Mouse (Mus musculus) brain, adult 2 months (tissue): Measurements from ENCODE around the gene Gm10945.

Experiments used
- DNase-seq: peaks from one replicate; pipeline ENCODE4 v3.0.0; 2011; ENCODE audit warnings: low read depth, low spot score

Gene Gm10945

GRCm38 (mm10) chr10:6761287-6761811 is at the start of gene Gm10945:
Gm10945 (minus strand) TSS chr10:6761761.
- DNase-seq = no peak

- DNase-seq = peak; percentile 21
These were observed 28.7 kb upstream of the Gm10945 start for GRCm38 (mm10) chr10:6790226-6790625.

- peak; percentile 60 for DNase-seq
These were observed 27.1 kb upstream of the Gm10945 start for GRCm38 (mm10) chr10:6788517-6789237.

GRCm38 (mm10) chr10:6758206-6758605 is 3.4 kb downstream of the Gm10945 start, which contains the start of gene Oprm1:
Oprm1 (plus strand) TSS chr10:6758506.
- no peak for DNase-seq

GRCm38 (mm10) chr10:6753375-6753774 is 8.2 kb downstream of the Gm10945 start:
- DNase-seq = no peak

GRCm38 (mm10) chr10:6728469-6728868 is 33.1 kb downstream of the Gm10945 start:
- DNase-seq = no peak

GRCm38 (mm10) chr10:6723765-6724164 is 37.8 kb downstream of the Gm10945 start:
- no peak for DNase-seq

GRCm38 (mm10) chr10:6717181-6717948 is 44.2 kb downstream of the Gm10945 start:
- no peak for DNase-seq

- DNase-seq = no peak
These were observed 56.2 kb downstream of the Gm10945 start for GRCm38 (mm10) chr10:6705226-6705885.

- peak; percentile 76 for DNase-seq
These were observed 67.2 kb downstream of the Gm10945 start for GRCm38 (mm10) chr10:6694218-6694850.
